Mouse (Mus musculus): ENCODE measurements around the gene Slc41a2. TPM values are rescaled to one million over a fixed set of nuclear protein-coding genes. Genes with fewer than 3 reads are reported as not detected.

Gene Slc41a2
- polyA plus RNA-seq, 1 experiment from 2014 or later = 14.6 TPM

GRCm38 (mm10) chr10:83325903-83326302, 11.8 kb downstream of the Slc41a2 start:
- WGBS = 94% methylated on average over 1 of the region's 1 CpGs
- no peaks in the 10 kb centered on the region for H3K9me3 ChIP-seq (ENCODE audit: control insufficient read depth, low read length)
- 0 out of 2 replicates have a peak, but pooled peaks cover 3% of the 10 kb centered on the region for H3K4me1 ChIP-seq (replicated peaks; ENCODE audit: control insufficient read depth, insufficient read depth, low read length)
- ATAC-seq (ENCODE audit: low FRiP score) (no peak), DNase-seq (ENCODE audit: low spot score) (no peak)
- H3K27me3 ChIP-seq (ENCODE audit: control insufficient read depth, insufficient read depth, low read length) = no peaks in the 10 kb centered on the region
- no peak overlapping the region for H3K4me2 ChIP-seq (replicated peaks)
- H3K4me3 ChIP-seq (replicated peaks; ENCODE audit: low read length) = no peak overlapping the region
- no peak overlapping the region for H3K27ac ChIP-seq
- no peaks in the 10 kb centered on the region for H3K36me3 ChIP-seq (replicated peaks; ENCODE audit: control insufficient read depth, insufficient read depth)
- H3K9ac ChIP-seq = no peak overlapping the region

- Histone ChIP-seq H3K4me1 (replicated peaks; ENCODE audit: control insufficient read depth, insufficient read depth, low read length) (0 out of 2 replicates have a peak, but pooled peaks cover 4% of the 10 kb centered on the region), H3K27me3 (ENCODE audit: control insufficient read depth, insufficient read depth, low read length) (no peaks in the 10 kb centered on the region), H3K36me3 (replicated peaks; ENCODE audit: control insufficient read depth, insufficient read depth) (no peaks in the 10 kb centered on the region), H3K9me3 (ENCODE audit: control insufficient read depth, low read length) (no peaks in the 10 kb centered on the region), H3K4me3 (replicated peaks; ENCODE audit: low read length) (no peak overlapping the region), H3K4me2 (replicated peaks) (no peak overlapping the region), H3K27ac (no peak overlapping the region), H3K9ac (no peak overlapping the region)
- no peak for DNase-seq (ENCODE audit: low spot score)
- WGBS = 89% methylated on average over 3 of the region's 3 CpGs
- ATAC-seq (ENCODE audit: low FRiP score) = no peak
Measured at GRCm38 (mm10) chr10:83324871-83325270, 12.8 kb downstream of the Slc41a2 start.

GRCm38 (mm10) chr10:83322551-83323100, 15.1 kb downstream of the Slc41a2 start:
- Histone ChIP-seq H3K4me2 (replicated peaks) (no peak overlapping the region), H3K36me3 (replicated peaks; ENCODE audit: control insufficient read depth, insufficient read depth) (no peaks in the 10 kb centered on the region), H3K9ac (no peak overlapping the region), H3K4me3 (replicated peaks; ENCODE audit: low read length) (no peak overlapping the region), H3K9me3 (ENCODE audit: control insufficient read depth, low read length) (no peaks in the 10 kb centered on the region), H3K4me1 (replicated peaks; ENCODE audit: control insufficient read depth, insufficient read depth, low read length) (0 out of 2 replicates have a peak, but pooled peaks cover 4% of the 10 kb centered on the region), H3K27ac (no peak overlapping the region), H3K27me3 (ENCODE audit: control insufficient read depth, insufficient read depth, low read length) (no peaks in the 10 kb centered on the region)
- no peak for DNase-seq (ENCODE audit: low spot score)
- no peak for ATAC-seq (ENCODE audit: low FRiP score)
- WGBS = 52% methylated on average over 7 of the region's 7 CpGs

GRCm38 (mm10) chr10:83321528-83321927, 16.2 kb downstream of the Slc41a2 start:
- no peak overlapping the region for H3K27ac ChIP-seq
- 57% methylated on average over 6 of the region's 6 CpGs for WGBS
- H3K4me3 ChIP-seq (replicated peaks; ENCODE audit: low read length) = no peak overlapping the region
- H3K9me3 ChIP-seq (ENCODE audit: control insufficient read depth, low read length) = no peaks in the 10 kb centered on the region
- H3K36me3 ChIP-seq (replicated peaks; ENCODE audit: control insufficient read depth, insufficient read depth) = no peaks in the 10 kb centered on the region
- no peak overlapping the region for H3K9ac ChIP-seq
- no peaks in the 10 kb centered on the region for H3K27me3 ChIP-seq (ENCODE audit: control insufficient read depth, insufficient read depth, low read length)
- DNase-seq (ENCODE audit: low spot score) = no peak
- H3K4me1 ChIP-seq (replicated peaks; ENCODE audit: control insufficient read depth, insufficient read depth, low read length) = 0 out of 2 replicates have a peak, but pooled peaks cover 4% of the 10 kb centered on the region
- no peak for ATAC-seq (ENCODE audit: low FRiP score)
- no peak overlapping the region for H3K4me2 ChIP-seq (replicated peaks)

- 92% methylated on average over 7 of the region's 7 CpGs for WGBS
- ATAC-seq (ENCODE audit: low FRiP score) = no peak
- no peak overlapping the region for H3K9ac ChIP-seq
Measured at GRCm38 (mm10) chr10:83320870-83321269, 16.8 kb downstream of the Slc41a2 start.

GRCm38 (mm10) chr10:83320396-83320795, 17.3 kb downstream of the Slc41a2 start:
- Histone ChIP-seq H3K27me3 (ENCODE audit: control insufficient read depth, insufficient read depth, low read length) (no peaks in the 10 kb centered on the region), H3K4me3 (replicated peaks; ENCODE audit: low read length) (no peak overlapping the region), H3K9me3 (ENCODE audit: control insufficient read depth, low read length) (no peaks in the 10 kb centered on the region), H3K4me1 (replicated peaks; ENCODE audit: control insufficient read depth, insufficient read depth, low read length) (0 out of 2 replicates have a peak, but pooled peaks cover 4% of the 10 kb centered on the region), H3K27ac (no peak overlapping the region), H3K36me3 (replicated peaks; ENCODE audit: control insufficient read depth, insufficient read depth) (no peaks in the 10 kb centered on the region), H3K4me2 (replicated peaks) (no peak overlapping the region), H3K9ac (no peak overlapping the region)
- ATAC-seq (ENCODE audit: low FRiP score) = no peak
- no peak for DNase-seq (ENCODE audit: low spot score)
- 84% methylated on average over 6 of the region's 6 CpGs for whole genome bisulfite sequencing

More at GRCm38 (mm10) chr10:83320870-83321269, 16.8 kb downstream of the Slc41a2 start:
- Histone ChIP-seq H3K9me3 (ENCODE audit: control insufficient read depth, low read length) (no peaks in the 10 kb centered on the region), H3K36me3 (replicated peaks; ENCODE audit: control insufficient read depth, insufficient read depth) (no peaks in the 10 kb centered on the region), H3K27me3 (ENCODE audit: control insufficient read depth, insufficient read depth, low read length) (no peaks in the 10 kb centered on the region), H3K4me2 (replicated peaks) (no peak overlapping the region), H3K27ac (no peak overlapping the region), H3K4me3 (replicated peaks; ENCODE audit: low read length) (no peak overlapping the region), H3K4me1 (replicated peaks; ENCODE audit: control insufficient read depth, insufficient read depth, low read length) (0 out of 2 replicates have a peak, but pooled peaks cover 4% of the 10 kb centered on the region)
- no peak for DNase-seq (ENCODE audit: low spot score)

GRCm38 (mm10) chr10:83313033-83313432, 24.6 kb downstream of the Slc41a2 start:
- WGBS = 90% methylated on average over 5 of the region's 5 CpGs
- Histone ChIP-seq H3K9ac (no peak overlapping the region), H3K27ac (no peak overlapping the region), H3K4me2 (replicated peaks) (no peak overlapping the region), H3K36me3 (replicated peaks; ENCODE audit: control insufficient read depth, insufficient read depth) (no peaks in the 10 kb centered on the region), H3K27me3 (ENCODE audit: control insufficient read depth, insufficient read depth, low read length) (no peaks in the 10 kb centered on the region), H3K4me1 (replicated peaks; ENCODE audit: control insufficient read depth, insufficient read depth, low read length) (no peaks in the 10 kb centered on the region), H3K9me3 (ENCODE audit: control insufficient read depth, low read length) (no peaks in the 10 kb centered on the region), H3K4me3 (replicated peaks; ENCODE audit: low read length) (no peak overlapping the region)
- DNase-seq (ENCODE audit: low spot score) (no peak), ATAC-seq (ENCODE audit: low FRiP score) (no peak)

GRCm38 (mm10) chr10:83310356-83310755, 27.3 kb downstream of the Slc41a2 start:
- no peak overlapping the region for H3K4me3 ChIP-seq (replicated peaks; ENCODE audit: low read length)
- no peaks in the 10 kb centered on the region for H3K27me3 ChIP-seq (ENCODE audit: control insufficient read depth, insufficient read depth, low read length)
- H3K27ac ChIP-seq = no peak overlapping the region
- no peak overlapping the region for H3K4me2 ChIP-seq (replicated peaks)
- ATAC-seq (ENCODE audit: low FRiP score) (no peak), DNase-seq (ENCODE audit: low spot score) (no peak)
- WGBS = 90% methylated on average over 7 of the region's 7 CpGs
- H3K9ac ChIP-seq = no peak overlapping the region
- H3K36me3 ChIP-seq (replicated peaks; ENCODE audit: control insufficient read depth, insufficient read depth) = no peaks in the 10 kb centered on the region
- H3K4me1 ChIP-seq (replicated peaks; ENCODE audit: control insufficient read depth, insufficient read depth, low read length) = no peaks in the 10 kb centered on the region
- H3K9me3 ChIP-seq (ENCODE audit: control insufficient read depth, low read length) = no peaks in the 10 kb centered on the region

GRCm38 (mm10) chr10:83301687-83302086, 36.0 kb downstream of the Slc41a2 start:
- ATAC-seq (ENCODE audit: low FRiP score) = no peak
- Histone ChIP-seq H3K9ac (no peak overlapping the region), H3K9me3 (ENCODE audit: control insufficient read depth, low read length) (0 out of 2 replicates have a peak, but pooled peaks cover 3% of the 10 kb centered on the region), H3K27me3 (ENCODE audit: control insufficient read depth, insufficient read depth, low read length) (no peaks in the 10 kb centered on the region), H3K4me3 (replicated peaks; ENCODE audit: low read length) (no peak overlapping the region), H3K27ac (no peak overlapping the region), H3K36me3 (replicated peaks; ENCODE audit: control insufficient read depth, insufficient read depth) (peaks cover 10% of the 10 kb centered on the region; the same call in 1 of the 2 replicates), H3K4me2 (replicated peaks) (no peak overlapping the region), H3K4me1 (replicated peaks; ENCODE audit: control insufficient read depth, insufficient read depth, low read length) (no peaks in the 10 kb centered on the region)
- DNase-seq (ENCODE audit: low spot score) = no peak
- 84% methylated on average over 4 of the region's 4 CpGs for WGBS

All from hindbrain, embryonic 14.5 days (tissue).